Mouse (Mus musculus): ENCODE measurements around the gene Dgkb. TPM values are rescaled to one million over a fixed set of nuclear protein-coding genes. Genes with fewer than 3 reads are reported as not detected.

Gene Dgkb
- polyA plus RNA-seq, 1 experiment, result not detected

DNA sequence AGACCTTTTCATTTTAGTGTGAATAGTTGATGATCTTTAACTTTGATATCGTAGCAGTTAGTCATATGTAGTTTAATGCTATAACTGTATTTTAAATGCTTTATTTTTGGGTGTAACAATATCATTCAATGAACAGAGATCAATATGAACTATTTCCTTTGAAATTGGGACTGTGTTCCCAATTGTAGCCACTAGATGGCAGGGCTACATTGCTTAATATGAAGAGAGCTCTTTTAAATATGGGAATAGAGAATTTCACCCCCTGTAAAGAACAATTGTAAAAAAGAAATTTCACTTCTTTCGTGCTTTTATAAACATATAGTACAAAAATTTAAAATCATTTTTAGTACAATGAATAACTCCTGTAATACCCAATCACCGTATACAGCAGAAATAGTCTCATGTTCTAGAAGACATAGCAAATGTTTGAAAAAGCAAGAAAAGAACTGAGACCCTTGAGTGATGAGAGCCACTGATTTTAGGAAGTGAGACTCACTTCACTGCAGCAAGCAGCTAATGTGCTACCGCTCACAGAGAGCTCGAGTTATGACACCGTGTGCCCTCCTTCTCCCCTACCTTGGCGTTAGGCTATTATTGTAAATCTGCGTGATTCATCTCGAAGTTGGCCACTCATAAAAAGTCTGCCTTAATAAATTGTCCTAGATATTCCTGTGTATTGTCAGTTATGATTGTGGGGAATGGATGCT is 312.8 kb downstream of the Dgkb start:
- Histone ChIP-seq H3ac (ENCODE audit: control insufficient read depth, insufficient read length) (no peak overlapping the region), H3K36me3 (ENCODE audit: control insufficient read depth, insufficient read depth) (no peaks in the 10 kb centered on the region), H3K4me3 (no peak overlapping the region), H3K4me2 (ENCODE audit: low read depth) (no peak overlapping the region), H3K79me2 (ENCODE audit: control insufficient read depth, insufficient read depth) (no peaks in the 10 kb centered on the region), H3K27me3 (ENCODE audit: control insufficient read depth, insufficient read depth, insufficient read length) (no peaks in the 10 kb centered on the region)
- TF ChIP-seq TCF3 (IDR thresholded peaks at IDR 0.05; ENCODE audit: insufficient read length, low read depth) (no peak), POLR2A (IDR thresholded peaks at IDR 0.05; ENCODE audit: insufficient read length, low read depth) (no peak), USF1 (IDR thresholded peaks at IDR 0.05; ENCODE audit: low read depth) (no peak), POLR2AphosphoS2 (IDR thresholded peaks at IDR 0.05; ENCODE audit: insufficient read length, low read depth) (no peak), TCF12 (IDR thresholded peaks at IDR 0.05; ENCODE audit: insufficient read depth, poor library complexity, severe bottlenecking) (no peak), MYOD1 (IDR thresholded peaks at IDR 0.05; ENCODE audit: control insufficient read depth in 1 of 3, insufficient read length in 2 of 3, low read depth in 2 of 3) (no peak), MYOG (IDR thresholded peaks at IDR 0.05; ENCODE audit: control insufficient read depth in 1 of 3, insufficient read depth in 1 of 3, insufficient read length in 2 of 3, low read depth in 2 of 3) (no peak), CEBPB (IDR thresholded peaks at IDR 0.05; ENCODE audit: insufficient read depth, poor library complexity, severe bottlenecking) (no peak), REST (IDR thresholded peaks at IDR 0.05; ENCODE audit: insufficient read depth, insufficient read length) (no peak), MAX (IDR thresholded peaks at IDR 0.05; ENCODE audit: low read depth) (no peak), E2F4 (IDR thresholded peaks at IDR 0.05; ENCODE audit: insufficient read depth) (no peak), SRF (IDR thresholded peaks at IDR 0.05; ENCODE audit: control insufficient read depth, insufficient read length, low read depth) (no peak)

DNA sequence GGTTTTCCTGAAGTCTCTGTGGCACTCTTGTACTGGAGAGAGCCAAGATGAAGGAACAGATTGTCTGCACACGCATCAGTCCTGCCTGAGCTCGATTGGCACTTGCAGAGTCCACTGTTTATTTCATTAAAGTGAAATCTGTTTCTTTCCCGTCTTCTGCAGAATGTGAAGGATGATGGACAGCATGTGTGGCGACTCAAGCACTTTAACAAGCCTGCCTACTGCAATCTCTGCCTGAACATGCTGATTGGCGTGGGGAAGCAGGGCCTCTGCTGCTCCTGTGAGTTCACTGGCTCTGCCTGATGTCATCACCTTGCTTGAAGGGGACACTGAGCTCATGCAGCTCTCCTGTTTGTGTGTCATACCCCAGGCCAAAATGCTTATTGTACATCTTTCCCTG is 318.9 kb downstream of the Dgkb start:
- no peaks in the 10 kb centered on the region for H3K36me3 ChIP-seq (ENCODE audit: control insufficient read depth, insufficient read depth)
- no peaks in the 10 kb centered on the region for H3K27me3 ChIP-seq (ENCODE audit: control insufficient read depth, insufficient read depth, insufficient read length)
- H3K4me2 ChIP-seq (ENCODE audit: low read depth), result no peak overlapping the region
- no peak overlapping the region for H3K4me3 ChIP-seq
- no peak overlapping the region for H3ac ChIP-seq (ENCODE audit: control insufficient read depth, insufficient read length)
- H3K79me2 ChIP-seq (ENCODE audit: control insufficient read depth, insufficient read depth), result no peaks in the 10 kb centered on the region
- TF ChIP-seq USF1 (IDR thresholded peaks at IDR 0.05; ENCODE audit: low read depth), result no peak
- no peak for TF ChIP-seq MYOG (IDR thresholded peaks at IDR 0.05; ENCODE audit: control insufficient read depth in 1 of 3, insufficient read depth in 1 of 3, insufficient read length in 2 of 3, low read depth in 2 of 3)
- no peak for TF ChIP-seq POLR2AphosphoS2 (IDR thresholded peaks at IDR 0.05; ENCODE audit: insufficient read length, low read depth)
- no peak for TF ChIP-seq TCF3 (IDR thresholded peaks at IDR 0.05; ENCODE audit: insufficient read length, low read depth)
- no peak for TF ChIP-seq POLR2A (IDR thresholded peaks at IDR 0.05; ENCODE audit: insufficient read length, low read depth)
- TF ChIP-seq MAX (IDR thresholded peaks at IDR 0.05; ENCODE audit: low read depth), result no peak
- TF ChIP-seq REST (IDR thresholded peaks at IDR 0.05; ENCODE audit: insufficient read depth, insufficient read length), result no peak
- no peak for TF ChIP-seq CEBPB (IDR thresholded peaks at IDR 0.05; ENCODE audit: insufficient read depth, poor library complexity, severe bottlenecking)
- no peak for TF ChIP-seq TCF12 (IDR thresholded peaks at IDR 0.05; ENCODE audit: insufficient read depth, poor library complexity, severe bottlenecking)
- TF ChIP-seq SRF (IDR thresholded peaks at IDR 0.05; ENCODE audit: control insufficient read depth, insufficient read length, low read depth), result no peak
- TF ChIP-seq E2F4 (IDR thresholded peaks at IDR 0.05; ENCODE audit: insufficient read depth), result no peak

DNA sequence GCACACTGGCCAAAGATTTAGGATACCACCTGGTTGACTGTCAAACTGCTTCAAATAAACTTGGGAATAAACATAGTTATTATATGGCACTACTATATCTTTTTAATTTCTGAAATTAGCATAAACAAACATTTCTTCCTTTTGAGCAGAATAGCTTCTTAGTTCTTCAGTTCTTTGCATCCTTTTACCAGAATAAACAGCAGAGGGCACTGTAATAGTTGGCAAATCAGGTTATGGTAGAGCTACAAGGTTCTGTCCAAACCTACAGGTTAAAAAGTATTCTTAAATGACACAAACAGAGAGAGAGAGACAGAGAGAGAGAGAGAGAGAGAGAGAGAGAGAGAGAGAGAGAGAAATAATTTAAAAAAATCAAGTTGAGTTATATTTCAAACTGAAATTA is 322.5 kb downstream of the Dgkb start:
- Histone ChIP-seq H3K4me3 (no peak overlapping the region), H3K36me3 (ENCODE audit: control insufficient read depth, insufficient read depth) (no peaks in the 10 kb centered on the region), H3K4me2 (ENCODE audit: low read depth) (no peak overlapping the region), H3ac (ENCODE audit: control insufficient read depth, insufficient read length) (no peak overlapping the region), H3K79me2 (ENCODE audit: control insufficient read depth, insufficient read depth) (no peaks in the 10 kb centered on the region), H3K27me3 (ENCODE audit: control insufficient read depth, insufficient read depth, insufficient read length) (no peaks in the 10 kb centered on the region)
- TF ChIP-seq USF1 (IDR thresholded peaks at IDR 0.05; ENCODE audit: low read depth) (no peak), TCF12 (IDR thresholded peaks at IDR 0.05; ENCODE audit: insufficient read depth, poor library complexity, severe bottlenecking) (no peak), POLR2AphosphoS2 (IDR thresholded peaks at IDR 0.05; ENCODE audit: insufficient read length, low read depth) (no peak), CEBPB (IDR thresholded peaks at IDR 0.05; ENCODE audit: insufficient read depth, poor library complexity, severe bottlenecking) (no peak), E2F4 (IDR thresholded peaks at IDR 0.05; ENCODE audit: insufficient read depth) (no peak), MYOG (IDR thresholded peaks at IDR 0.05; ENCODE audit: control insufficient read depth in 1 of 3, insufficient read depth in 1 of 3, insufficient read length in 2 of 3, low read depth in 2 of 3) (no peak), POLR2A (IDR thresholded peaks at IDR 0.05; ENCODE audit: insufficient read length, low read depth) (no peak), SRF (IDR thresholded peaks at IDR 0.05; ENCODE audit: control insufficient read depth, insufficient read length, low read depth) (no peak), REST (IDR thresholded peaks at IDR 0.05; ENCODE audit: insufficient read depth, insufficient read length) (no peak), MYOD1 (IDR thresholded peaks at IDR 0.05; ENCODE audit: control insufficient read depth in 1 of 3, insufficient read length in 2 of 3, low read depth in 2 of 3) (no peak), TCF3 (IDR thresholded peaks at IDR 0.05; ENCODE audit: insufficient read length, low read depth) (no peak), MAX (IDR thresholded peaks at IDR 0.05; ENCODE audit: low read depth) (no peak)

DNA sequence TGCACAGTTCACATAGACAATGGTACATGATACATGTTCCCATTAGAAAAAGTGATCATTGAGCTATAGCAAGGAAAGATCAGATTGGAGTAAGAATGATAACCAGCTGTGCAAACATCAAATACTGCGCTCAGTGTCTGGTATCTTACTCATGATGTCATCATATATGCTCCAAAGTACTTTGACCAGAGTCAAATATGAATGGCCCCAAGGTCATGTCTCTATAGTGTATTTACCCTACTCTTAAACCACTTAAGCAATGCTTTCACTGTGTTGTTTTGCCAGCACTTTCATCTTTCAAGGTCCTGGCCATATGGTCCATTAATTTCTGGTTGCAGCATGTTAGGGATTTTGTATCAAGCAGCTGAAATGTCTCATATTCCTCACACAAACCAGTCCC is 415.1 kb downstream of the Dgkb start:
- no peaks in the 10 kb centered on the region for H3K36me3 ChIP-seq (ENCODE audit: control insufficient read depth, insufficient read depth)
- H3K27me3 ChIP-seq (ENCODE audit: control insufficient read depth, insufficient read depth, insufficient read length), result no peaks in the 10 kb centered on the region
- H3K79me2 ChIP-seq (ENCODE audit: control insufficient read depth, insufficient read depth), result no peaks in the 10 kb centered on the region
- H3ac ChIP-seq (ENCODE audit: control insufficient read depth, insufficient read length), result no peak overlapping the region
- H3K4me3 ChIP-seq, result no peak overlapping the region
- H3K4me2 ChIP-seq (ENCODE audit: low read depth), result no peak overlapping the region
- TF ChIP-seq MYOG (IDR thresholded peaks at IDR 0.05; ENCODE audit: control insufficient read depth in 1 of 3, insufficient read depth in 1 of 3, insufficient read length in 2 of 3, low read depth in 2 of 3) (no peak), POLR2A (IDR thresholded peaks at IDR 0.05; ENCODE audit: insufficient read length, low read depth) (no peak), MYOD1 (IDR thresholded peaks at IDR 0.05; ENCODE audit: control insufficient read depth in 1 of 3, insufficient read length in 2 of 3, low read depth in 2 of 3) (no peak), TCF12 (IDR thresholded peaks at IDR 0.05; ENCODE audit: insufficient read depth, poor library complexity, severe bottlenecking) (no peak), MAX (IDR thresholded peaks at IDR 0.05; ENCODE audit: low read depth) (no peak), CEBPB (IDR thresholded peaks at IDR 0.05; ENCODE audit: insufficient read depth, poor library complexity, severe bottlenecking) (no peak), E2F4 (IDR thresholded peaks at IDR 0.05; ENCODE audit: insufficient read depth) (no peak), POLR2AphosphoS2 (IDR thresholded peaks at IDR 0.05; ENCODE audit: insufficient read length, low read depth) (no peak), TCF3 (IDR thresholded peaks at IDR 0.05; ENCODE audit: insufficient read length, low read depth) (no peak), SRF (IDR thresholded peaks at IDR 0.05; ENCODE audit: control insufficient read depth, insufficient read length, low read depth) (no peak), REST (IDR thresholded peaks at IDR 0.05; ENCODE audit: insufficient read depth, insufficient read length) (no peak), USF1 (IDR thresholded peaks at IDR 0.05; ENCODE audit: low read depth) (no peak)
